Mouse (Mus musculus) intestine, embryonic 14.5 days (tissue): ENCODE results near the gene Mkrn2os. TPM values are rescaled to one million over a fixed set of nuclear protein-coding genes. Genes with fewer than 3 reads are reported as not detected.

Source experiments
- ATAC-seq: fragments of 200-750 bp; cut with Nextera tagmentation; replicated peaks from 2 replicates; pipeline ENCODE4 v1.8.0; 2017; ENCODE audit warnings: low read depth, moderate number of reproducible peaks, moderate TSS enrichment, moderate library complexity; ENCODE audit not compliant: low FRiP score, low TSS enrichment
- DNase-seq: peaks from one replicate; pipeline ENCODE4 v3.0.0-alpha.2; 2018; ENCODE audit warnings: low spot score
- H3K27ac ChIP-seq: fragments of 300-500 bp; sonication (generic); 2 replicates; pipeline ENCODE4 v1.5.1; 2014; ENCODE audit warnings: low read depth, mild to moderate bottlenecking, control low read depth
- H3K27me3 ChIP-seq: fragments of 300-500 bp; sonication (generic); replicated peaks from 2 replicates; pipeline ENCODE4 v1.6.1; 2014; ENCODE audit warnings: low read length, control low read depth; ENCODE audit not compliant: control insufficient read depth, insufficient read depth
- H3K36me3 ChIP-seq: fragments of 300-500 bp; sonication (generic); 2 replicates; pipeline ENCODE4 v1.6.1; 2014; ENCODE audit warnings: low read length, control low read depth; ENCODE audit not compliant: control insufficient read depth, insufficient read depth
- H3K4me1 ChIP-seq: fragments of 300-500 bp; sonication (generic); replicated peaks from 2 replicates; pipeline ENCODE4 v1.6.1; 2014; ENCODE audit warnings: low read length, control low read depth, mixed read lengths; ENCODE audit not compliant: control insufficient read depth, insufficient read depth
- H3K4me2 ChIP-seq: fragments of 300-500 bp; sonication (generic); 2 replicates; pipeline ENCODE4 v1.6.1; 2014; ENCODE audit warnings: low read length
- H3K4me3 ChIP-seq: fragments of 300-500 bp; sonication (generic); 2 replicates; pipeline ENCODE4 v1.5.1; 2014; ENCODE audit warnings: low read depth, low read length, control low read depth, mixed read lengths
- H3K9ac ChIP-seq: fragments of 300-500 bp; sonication (generic); 2 replicates; pipeline ENCODE4 v1.6.1; 2014; ENCODE audit warnings: mild to moderate bottlenecking, low read length
- H3K9me3 ChIP-seq: fragments of 300-500 bp; sonication (generic); 2 replicates; pipeline ENCODE4 v1.6.1; 2016; ENCODE audit warnings: low read length, control low read depth; ENCODE audit not compliant: control insufficient read depth
- WGBS: fragments of 180-500 bp; shearing (Covaris S2); extraction: QIAGEN DNeasy Blood & Tissue Kit; methylation state at CpG from one replicate; pipeline ENCODE4 v1.1.7; 2014; 5-methylcytosine and 5-hydroxymethylcytosine counted together
- polyA plus RNA-seq: library from polyadenylated mRNA; unstranded; fragments of >200 nt; fragmentation: Nextera tagmentation; extraction: Ambion mirVana; gene quantifications from 2 replicates; pipeline ENCODE4 v1.2.1, GENCODE M21; 2014

Gene Mkrn2os
- polyA plus RNA-seq, 1 experiment from 2014 or later, result 32.0 TPM

DNA sequence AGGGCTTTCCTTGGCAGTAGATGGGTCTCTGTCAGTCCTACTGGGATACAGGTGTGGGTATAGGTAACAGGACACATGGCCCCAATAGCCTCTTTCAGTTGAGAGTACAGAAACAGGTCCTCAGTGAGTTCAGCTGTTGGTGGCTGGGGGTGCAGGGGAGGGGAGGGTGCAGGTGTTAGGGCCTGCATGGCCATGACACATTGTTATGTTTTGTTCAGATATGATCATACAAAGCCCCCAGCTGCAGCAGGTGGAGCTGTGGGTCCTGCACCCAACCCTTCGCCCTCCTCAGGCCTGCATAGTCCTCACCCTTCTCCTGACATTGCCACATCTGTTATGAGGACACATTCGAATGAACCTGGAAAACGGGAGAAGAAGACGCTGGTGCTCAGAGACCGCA is 17.9 kb upstream of the Mkrn2os start:
- Histone ChIP-seq H3K4me2 (no peak overlapping the region), H3K9ac (no peak overlapping the region), H3K4me3 (no peak overlapping the region), H3K4me1 (no peaks in the 10 kb centered on the region), H3K27ac (no peak overlapping the region), H3K36me3 (peaks cover 60% of the 10 kb centered on the region), H3K27me3 (no peaks in the 10 kb centered on the region), H3K9me3 (no peaks in the 10 kb centered on the region)
- DNase-seq (no peak), ATAC-seq (no peak)
- 96% methylated on average over 5 of the region's 5 CpGs for whole genome bisulfite sequencing

DNA sequence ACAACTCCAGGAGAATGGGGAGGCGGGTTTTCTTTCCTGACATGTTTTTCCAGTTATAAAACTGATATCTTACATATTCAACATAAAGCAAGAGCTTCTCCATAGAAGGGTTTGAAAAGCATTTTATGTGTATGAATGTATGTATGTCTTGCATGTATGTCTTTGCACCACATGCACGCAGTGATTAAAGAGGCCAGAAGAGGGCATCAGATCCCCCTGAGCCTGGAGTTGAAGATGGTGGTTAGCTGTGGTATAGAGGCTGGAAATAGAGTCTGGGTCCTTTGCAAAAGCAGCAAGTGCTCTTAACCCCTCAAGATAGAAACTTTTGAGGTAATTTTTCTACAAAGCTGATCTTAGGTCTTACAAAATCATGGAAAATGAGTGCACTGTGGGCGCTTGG is 16.7 kb upstream of the Mkrn2os start:
- no peak for DNase-seq
- Histone ChIP-seq H3K4me1 (no peaks in the 10 kb centered on the region), H3K9ac (no peak overlapping the region), H3K36me3 (peaks cover 51% of the 10 kb centered on the region), H3K27me3 (no peaks in the 10 kb centered on the region), H3K9me3 (no peaks in the 10 kb centered on the region), H3K4me3 (no peak overlapping the region), H3K27ac (no peak overlapping the region), H3K4me2 (no peak overlapping the region)
- 64% methylated on average over 3 of the region's 3 CpGs for WGBS
- ATAC-seq, result no peak

DNA sequence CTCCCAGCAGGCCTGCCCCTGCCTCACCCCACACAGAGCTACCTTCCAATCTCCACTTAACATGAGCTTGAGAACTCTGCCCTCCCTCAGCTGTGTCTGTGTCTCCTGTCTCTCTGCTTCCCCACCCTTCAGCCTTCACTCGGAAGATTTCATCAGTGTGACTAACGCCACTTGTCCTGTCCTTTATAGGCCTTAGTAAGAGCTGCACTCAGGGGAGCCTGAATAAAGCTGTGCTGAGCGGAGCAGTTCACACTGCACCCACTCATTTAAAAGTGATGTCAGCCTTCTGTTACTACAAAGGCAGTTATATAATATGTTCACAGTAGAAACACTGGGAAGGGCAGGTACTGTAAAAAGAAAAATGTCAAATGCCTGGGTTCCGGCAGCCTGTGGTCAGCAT is 15.1 kb upstream of the Mkrn2os start:
- ATAC-seq (no peak), DNase-seq (no peak)
- no peak overlapping the region for H3K4me2 ChIP-seq
- no peak overlapping the region for H3K4me3 ChIP-seq
- no peaks in the 10 kb centered on the region for H3K9me3 ChIP-seq
- WGBS, result 76% methylated on average over 4 of the region's 4 CpGs
- H3K27ac ChIP-seq, result no peak overlapping the region
- H3K36me3 ChIP-seq, result peaks cover 37% of the 10 kb centered on the region
- 0 out of 2 replicates have a peak, but pooled peaks cover 7% of the 10 kb centered on the region for H3K4me1 ChIP-seq
- no peak overlapping the region for H3K9ac ChIP-seq
- H3K27me3 ChIP-seq, result no peaks in the 10 kb centered on the region

DNA sequence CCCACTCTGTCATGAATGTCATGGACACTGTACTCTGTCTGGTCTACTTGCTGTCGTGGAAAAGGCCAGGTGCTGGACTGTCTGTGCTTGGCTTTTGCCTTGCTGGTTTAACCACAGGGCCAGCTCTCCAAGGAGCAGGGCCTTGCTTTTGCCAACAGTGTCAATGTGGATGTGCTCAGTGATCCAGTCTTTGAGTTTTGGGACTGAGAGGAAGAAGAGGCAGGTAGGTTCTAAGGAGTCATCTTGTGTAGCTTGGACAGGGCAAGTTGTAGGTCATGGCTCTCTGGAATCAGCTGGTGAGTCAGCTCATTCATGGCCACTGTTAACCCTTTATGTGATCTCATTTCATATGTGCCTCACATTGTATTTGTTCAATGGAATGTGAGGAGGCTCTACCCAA is 14.1 kb upstream of the Mkrn2os start:
- no peak overlapping the region for H3K27ac ChIP-seq
- DNase-seq, result no peak
- H3K4me2 ChIP-seq, result no peak overlapping the region
- no peaks in the 10 kb centered on the region for H3K9me3 ChIP-seq
- H3K36me3 ChIP-seq, result peaks cover 28% of the 10 kb centered on the region
- 0 out of 2 replicates have a peak, but pooled peaks cover 8% of the 10 kb centered on the region for H3K4me1 ChIP-seq
- no peak overlapping the region for H3K9ac ChIP-seq
- no peak overlapping the region for H3K4me3 ChIP-seq
- WGBS, result 86% methylated on average over 1 of the region's 1 CpGs
- no peaks in the 10 kb centered on the region for H3K27me3 ChIP-seq
- no peak for ATAC-seq

DNA sequence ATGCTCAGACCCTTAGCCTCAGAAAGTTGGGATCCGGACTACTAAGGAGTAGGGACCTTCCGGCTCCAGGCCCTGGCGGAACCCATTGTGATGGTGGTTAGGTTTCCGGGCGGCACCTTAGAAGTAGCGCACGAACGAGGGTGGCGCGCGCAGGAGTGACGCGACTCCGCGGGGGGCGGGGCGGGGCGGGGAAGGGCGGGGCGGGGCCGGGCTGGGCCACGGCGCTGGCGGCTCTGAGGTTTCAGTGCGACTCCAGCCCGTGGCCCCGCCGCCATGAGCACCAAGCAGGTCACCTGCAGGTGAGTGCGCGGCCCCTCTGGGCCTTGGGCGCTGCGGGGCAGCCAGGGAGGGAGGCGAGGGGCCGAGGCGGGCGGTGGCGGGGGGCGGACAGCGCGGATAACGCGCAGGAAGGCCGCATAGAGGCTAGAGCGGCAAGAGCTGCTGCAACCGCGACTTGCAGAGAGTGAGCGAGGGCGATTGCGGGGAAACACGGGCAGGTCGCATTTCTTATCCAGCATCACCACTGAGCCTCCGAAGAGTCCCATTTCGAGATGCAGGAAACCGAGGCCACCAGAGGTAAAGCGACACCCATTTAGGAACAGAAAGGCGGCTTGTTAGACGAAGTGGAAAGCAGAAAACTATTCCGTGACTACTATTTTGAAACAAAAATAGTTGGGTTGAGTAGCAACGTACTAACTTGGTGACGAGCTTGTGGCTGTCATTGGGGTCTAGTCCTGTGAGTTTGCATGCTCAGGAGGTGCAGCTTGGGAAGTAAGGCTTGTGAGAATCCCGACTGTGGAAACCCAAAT is 9.5 kb upstream of the Mkrn2os start, which contains the start of gene Mkrn2:
Gene Mkrn2, plus strand, starts transcription at position 188 of the 809 bp plus-strand sequence.
- H3K4me3 ChIP-seq, result peak within 1 kb of the TSS; percentile 70
- no peaks in the 10 kb centered on the region for H3K27me3 ChIP-seq
- DNase-seq (peak; percentile 97), ATAC-seq (peak; percentile 96)
- H3K9me3 ChIP-seq, result no peaks in the 10 kb centered on the region
- H3K36me3 ChIP-seq, result 0 out of 2 replicates have a peak, but pooled peaks cover 9% of the 10 kb centered on the region
- 0 out of 2 replicates have a peak, but pooled peaks cover 8% of the 10 kb centered on the region for H3K4me1 ChIP-seq
- H3K9ac ChIP-seq, result peak within 1 kb of the TSS; percentile 64
- H3K4me2 ChIP-seq, result peak within 1 kb of the TSS; percentile 82
- peak within 1 kb of the TSS; percentile 60 for H3K27ac ChIP-seq
- WGBS, result under 1% methylated on average over 61 of the region's 61 CpGs

GRCm38 (mm10) chr6:115601322-115601714 is 8.9 kb upstream of the Mkrn2os start:
- DNase-seq (peak; percentile 59), ATAC-seq (no peak)
- Histone ChIP-seq H3K4me3 (peak overlapping the region; percentile 70), H3K9ac (no peak overlapping the region), H3K9me3 (no peaks in the 10 kb centered on the region), H3K36me3 (0 out of 2 replicates have a peak, but pooled peaks cover 9% of the 10 kb centered on the region), H3K4me2 (peak overlapping the region; percentile 82), H3K4me1 (0 out of 2 replicates have a peak, but pooled peaks cover 8% of the 10 kb centered on the region), H3K27me3 (no peaks in the 10 kb centered on the region), H3K27ac (no peak overlapping the region)
- WGBS, result 72% methylated on average over 4 of the region's 4 CpGs

- Histone ChIP-seq H3K36me3 (no peaks in the 10 kb centered on the region), H3K4me2 (no peak overlapping the region), H3K27me3 (no peaks in the 10 kb centered on the region), H3K9ac (no peak overlapping the region), H3K4me1 (no peaks in the 10 kb centered on the region), H3K9me3 (no peaks in the 10 kb centered on the region), H3K27ac (no peak overlapping the region), H3K4me3 (no peak overlapping the region)
- DNase-seq (no peak), ATAC-seq (no peak)
- WGBS, result 68% methylated on average over 3 of the region's 3 CpGs
Measured at GRCm38 (mm10) chr6:115595667-115596066, 3.3 kb upstream of the Mkrn2os start.

DNA sequence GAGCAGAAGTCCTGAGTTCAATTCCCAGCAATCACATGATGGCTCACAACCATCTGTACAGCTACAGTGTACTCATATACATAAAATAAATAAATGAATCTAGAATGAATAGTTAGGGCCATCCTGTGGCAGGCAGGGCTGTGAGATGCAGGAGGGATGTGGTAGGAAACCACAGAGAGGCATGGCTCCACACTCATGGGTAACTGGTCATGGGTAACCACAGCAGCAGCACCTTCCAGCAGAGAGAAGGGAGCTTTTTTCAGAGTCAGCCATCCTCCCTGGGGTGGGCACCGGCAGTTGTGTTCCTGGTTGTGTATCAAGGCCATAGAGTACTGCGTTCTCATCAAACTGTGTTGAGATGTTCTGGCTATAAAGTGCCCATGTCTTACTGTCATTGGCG is 2.1 kb upstream of the Mkrn2os start:
- Histone ChIP-seq H3K27me3 (no peaks in the 10 kb centered on the region), H3K4me3 (no peak overlapping the region), H3K4me2 (no peak overlapping the region), H3K9me3 (no peaks in the 10 kb centered on the region), H3K9ac (no peak overlapping the region), H3K4me1 (no peaks in the 10 kb centered on the region), H3K27ac (no peak overlapping the region), H3K36me3 (no peaks in the 10 kb centered on the region)
- WGBS, result 73% methylated on average over 3 of the region's 3 CpGs
- no peak for DNase-seq
- no peak for ATAC-seq

- H3K9me3 ChIP-seq, result no peaks in the 10 kb centered on the region
- no peak overlapping the region for H3K27ac ChIP-seq
- 75% methylated on average over 4 of the region's 4 CpGs for WGBS
- no peak overlapping the region for H3K4me3 ChIP-seq
- DNase-seq (no peak), ATAC-seq (no peak)
- no peaks in the 10 kb centered on the region for H3K27me3 ChIP-seq
- no peaks in the 10 kb centered on the region for H3K4me1 ChIP-seq
- no peak overlapping the region for H3K9ac ChIP-seq
- no peaks in the 10 kb centered on the region for H3K36me3 ChIP-seq
- no peak overlapping the region for H3K4me2 ChIP-seq
Measured at GRCm38 (mm10) chr6:115593252-115593651, 876 bp upstream of the Mkrn2os start.
